Mouse (Mus musculus) CH12.LX (cell line): ENCODE data around the gene Gm15217. TPM values are rescaled to one million over a fixed set of nuclear protein-coding genes. Genes with fewer than 3 reads are reported as not detected.

Experiments used
- DNase-seq: peaks from one replicate; pipeline ENCODE4 v3.0.0-alpha.2; 2013; ENCODE audit errors: extremely low read depth
- H3K27ac ChIP-seq: 2 replicates; pipeline ENCODE4 v1.5.1; 2012; ENCODE audit warnings: low read depth, mild to moderate bottlenecking, control low read depth, moderate library complexity; ENCODE audit not compliant: insufficient read depth
- H3K27me3 ChIP-seq: replicated peaks from 2 replicates; pipeline ENCODE3; 2012; ENCODE audit warnings: inconsistent platforms
- H3K36me3 ChIP-seq, 2 experiments: replicated peaks in 1 of 2; 2 replicates each; pipeline versions ENCODE3 to v1.6.1; 2012; ENCODE audit warnings: inconsistent platforms in 1 of 2, low read length in 1 of 2, mild to moderate bottlenecking in 1 of 2, mixed read lengths in 1 of 2, moderate library complexity in 1 of 2; ENCODE audit not compliant: control insufficient read depth in 1 of 2, insufficient read depth in 1 of 2
- H3K4me1 ChIP-seq, 2 experiments: 2 replicates each; pipeline ENCODE4 v1.6.1; 2012; ENCODE audit warnings: inconsistent platforms in 1 of 2, moderate library complexity in 1 of 2; ENCODE audit not compliant: insufficient read depth in 2 of 2, control insufficient read depth in 1 of 2
- H3K4me2 ChIP-seq: 2 replicates; pipeline ENCODE4 v1.6.1; 2012; ENCODE audit warnings: low read depth, mild to moderate bottlenecking, control low read depth; ENCODE audit not compliant: poor library complexity, insufficient read depth, severe bottlenecking
- H3K4me3 ChIP-seq, 3 experiments: fragments of 150-350 bp in 1 of 3; sonication (generic) in 1 of 3; replicated peaks in 1 of 3; 2 replicates each; pipeline versions ENCODE3 to v1.5.1; 2011 to 2012; ENCODE audit warnings: low read depth in 2 of 3, low read length in 2 of 3, mild to moderate bottlenecking in 2 of 3, moderate library complexity in 2 of 3, control low read depth in 1 of 3, improper control_type of control experiment in 1 of 3, inconsistent platforms in 1 of 3, mixed read lengths in 1 of 3; ENCODE audit not compliant: poor library complexity in 1 of 3
- H3K79me2 ChIP-seq: replicated peaks from 2 replicates; pipeline ENCODE4 v1.6.1; 2012; ENCODE audit warnings: mild to moderate bottlenecking, moderate library complexity; ENCODE audit not compliant: control insufficient read depth, poor library complexity, insufficient read depth, severe bottlenecking; ENCODE audit errors: extremely low read depth
- H3K9ac ChIP-seq: 2 replicates; pipeline ENCODE4 v1.6.1; 2012; ENCODE audit warnings: low read depth, mild to moderate bottlenecking, control low read depth, moderate library complexity; ENCODE audit not compliant: insufficient read depth
- H3K9me3 ChIP-seq: replicated peaks from 2 replicates; pipeline ENCODE3; 2012; ENCODE audit warnings: low read length, inconsistent platforms, mixed read lengths
- BHLHE40 ChIP-seq: IDR thresholded peaks from 2 replicates; pipeline ENCODE4 v1.6.1; 2011; ENCODE audit warnings: mild to moderate bottlenecking, low read depth, low read length, improper control_type of control experiment
- E2F4 ChIP-seq: IDR thresholded peaks from 2 replicates; pipeline ENCODE4 v1.6.1; 2011; ENCODE audit warnings: low read depth, low read length, improper control_type of control experiment; ENCODE audit not compliant: insufficient replicate concordance
- IRF4 ChIP-seq: IDR thresholded peaks from 2 replicates; pipeline ENCODE4 v1.6.1; 2014; ENCODE audit warnings: low read depth, mild to moderate bottlenecking, inconsistent platforms, low read length, improper control_type of control experiment
- JUND ChIP-seq: conservative IDR thresholded peaks from 2 replicates; pipeline ENCODE4 v1.6.1; 2011; ENCODE audit warnings: low read depth, low read length, improper control_type of control experiment
- MYC ChIP-seq: IDR thresholded peaks from 2 replicates; pipeline ENCODE4 v1.6.1; 2011; ENCODE audit warnings: low read depth, mild to moderate bottlenecking, improper control_type of control experiment, low read length
- NELFE ChIP-seq: IDR thresholded peaks from 2 replicates; pipeline ENCODE4 v1.6.1; 2011; ENCODE audit warnings: low read depth, low read length, improper control_type of control experiment
- PAX5 ChIP-seq: IDR thresholded peaks from 2 replicates; pipeline ENCODE4 v1.6.1; 2012; ENCODE audit warnings: low read length, inconsistent platforms, mixed read lengths
- RAD21 ChIP-seq: IDR thresholded peaks from 2 replicates; pipeline ENCODE4 v1.6.1; 2011; ENCODE audit warnings: low read depth, mild to moderate bottlenecking, low read length, improper control_type of control experiment, moderate library complexity
- ZC3H11A ChIP-seq: IDR thresholded peaks from 2 replicates; pipeline ENCODE4 v1.6.1; 2012; ENCODE audit warnings: low read depth, mild to moderate bottlenecking, inconsistent platforms, low read length, improper control_type of control experiment
- ZNF384 ChIP-seq: IDR thresholded peaks from 2 replicates; pipeline ENCODE4 v1.6.1; 2012; ENCODE audit warnings: low read depth, low read length, improper control_type of control experiment, inconsistent platforms
- dilution Hi-C: fragments of 300-500 bp; cut with MboI; formaldehyde crosslinking; loops from 2 replicates; pipeline ENCODE4 v1.14.3; 2020; ENCODE audit warnings: low sequenced_read_pairs; ENCODE audit not compliant: extremely low pct_unique_long_range_greater_than_20kb, extremely low pct_ligation_motif_present
- in situ Hi-C: fragments of 300-500 bp; cut with MboI; formaldehyde crosslinking; loops from 3 replicates; pipeline ENCODE4 v1.14.3; 2019; ENCODE audit warnings: low sequenced_read_pairs, low pct_ligation_motif_present, low pct_unique_long_range_greater_than_20kb, mixed read lengths
- polyA plus RNA-seq: library from polyadenylated mRNA; unstranded; fragments of >175 nt; gene quantifications from 2 replicates; pipeline ENCODE4 v1.2.1, GENCODE M21; 2012; ENCODE audit warnings: low read depth; ENCODE audit not compliant: insufficient read length
- total RNA-seq, 2 experiments: library from RNA; depleted of rRNA; stranded (reverse); fragments of 300-350 nt in 1 of 2; fragments of >200 nt in 1 of 2; gene quantifications; 2 replicates each; pipeline ENCODE4 v1.2.3; 2012 to 2014

Gene Gm15217
- total and polyA plus RNA-seq, 3 experiments: not detected

DNA sequence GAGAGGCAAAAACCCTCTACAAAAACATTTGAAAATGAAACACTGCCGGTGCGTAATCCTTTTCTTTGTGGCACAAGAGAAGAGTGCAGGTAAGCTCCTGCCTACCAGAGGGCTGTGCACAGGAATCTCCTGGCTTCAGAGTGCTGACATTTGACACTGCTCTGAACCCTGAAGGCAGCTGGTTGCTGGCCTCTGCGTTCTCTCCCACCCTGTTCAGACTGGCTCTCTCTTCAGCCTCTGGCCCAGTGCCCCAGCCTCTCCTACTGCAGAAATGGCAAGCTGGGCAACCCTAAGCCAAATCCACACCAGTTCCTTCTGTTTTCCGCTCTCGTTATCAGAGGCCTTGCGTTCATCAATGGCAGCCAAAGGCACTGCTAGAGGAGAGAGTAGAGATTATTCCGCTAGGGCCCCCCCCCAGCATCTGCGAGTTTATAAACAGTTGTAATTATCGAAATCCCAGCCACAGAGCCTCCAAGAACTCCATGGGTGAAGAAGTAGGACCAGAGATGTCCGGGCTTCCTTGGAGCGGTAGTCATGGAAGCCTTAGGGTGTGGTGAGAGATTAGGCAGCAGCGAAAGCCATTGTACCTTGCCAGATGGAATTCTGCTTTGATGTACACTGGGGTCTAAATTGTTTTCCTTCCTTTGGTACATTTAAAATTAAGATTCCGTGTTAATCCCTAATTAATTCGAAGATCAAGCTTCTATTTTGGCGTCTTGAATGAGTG is 39.3 kb downstream of the Gm15217 start:
- dilution Hi-C loops (no loop called here), in situ Hi-C loops (no loop called here)
- Histone ChIP-seq H3K27me3 (no peaks in the 10 kb centered on the region), H3K4me1 (no peaks in the 10 kb centered on the region), H3K4me2 (no peak overlapping the region), H3K36me3 (no peaks in the 10 kb centered on the region), H3K27ac (no peak overlapping the region), H3K9ac (no peak overlapping the region), H3K4me3 (no peak overlapping the region), H3K79me2 (no peaks in the 10 kb centered on the region), H3K9me3 (peaks cover 4% of the 10 kb centered on the region)
- TF ChIP-seq E2F4: no peak
- no peak for TF ChIP-seq ZC3H11A
- TF ChIP-seq JUND: no peak
- TF ChIP-seq MYC: no peak
- no peak for TF ChIP-seq IRF4
- DNase-seq: no peak

GRCm38 (mm10) chr14:46419269-46419668 is 40.1 kb downstream of the Gm15217 start:
- Histone ChIP-seq H3K9ac (no peak overlapping the region), H3K79me2 (no peaks in the 10 kb centered on the region), H3K4me3 (no peak overlapping the region), H3K9me3 (peaks cover 4% of the 10 kb centered on the region), H3K4me1 (no peaks in the 10 kb centered on the region)
- in situ Hi-C loops: no loop called here
- no peak for TF ChIP-seq MYC
- TF ChIP-seq ZNF384: no peak
- no peak for TF ChIP-seq PAX5
- no peak for TF ChIP-seq RAD21
- TF ChIP-seq, all 38 proteins: peak for 0
- no peaks in the 10 kb centered on the region for H3K27me3 ChIP-seq
- dilution Hi-C loops: no loop called here
- no peak for DNase-seq
- H3K27ac ChIP-seq: no peak overlapping the region
- no peak overlapping the region for H3K4me2 ChIP-seq
- no peaks in the 10 kb centered on the region for H3K36me3 ChIP-seq

- no peak overlapping the region for H3K4me2 ChIP-seq
- no peaks in the 10 kb centered on the region for H3K36me3 ChIP-seq
- no peak overlapping the region for H3K27ac ChIP-seq
- in situ Hi-C loops: no loop called here
- H3K9ac ChIP-seq: no peak overlapping the region
- DNase-seq: no peak
- H3K4me1 ChIP-seq: no peaks in the 10 kb centered on the region
- H3K4me3 ChIP-seq: no peak overlapping the region
- no peak for TF ChIP-seq BHLHE40
- TF ChIP-seq ZNF384: no peak
- no peak for TF ChIP-seq RAD21
- TF ChIP-seq NELFE: no peak
- no peaks in the 10 kb centered on the region for H3K27me3 ChIP-seq
- dilution Hi-C loops: no loop called here
- H3K9me3 ChIP-seq: no peaks in the 10 kb centered on the region
- H3K79me2 ChIP-seq: no peaks in the 10 kb centered on the region
These were observed 42.6 kb downstream of the Gm15217 start for GRCm38 (mm10) chr14:46421823-46422222.
